Mouse (Mus musculus) retina, adult 2 months (tissue): Measurements from ENCODE around the gene Olfr736.

ENCODE experiments used
- DNase-seq: peaks from one replicate; pipeline ENCODE4 v3.0.0-alpha.2; 2012; ENCODE audit warnings: low read depth, low spot score

The Olfr736 gene

GRCm38 (mm10) chr14:50380863-50381262, at the start of gene Olfr736:
TSS of gene Olfr736 (plus strand) at chr14:50381163.
- no peak for DNase-seq

- DNase-seq = no peak
These were observed 32.2 kb upstream of the Olfr736 start, which contains the start of gene Olfr735 for GRCm38 (mm10) chr14:50348796-50349195. TSS of gene Olfr735 (minus strand) at chr14:50348872.

GRCm38 (mm10) chr14:50352438-50352837, 28.5 kb upstream of the Olfr736 start:
- no peak for DNase-seq

- no peak for DNase-seq
These were observed 24.2 kb upstream of the Olfr736 start for GRCm38 (mm10) chr14:50356725-50357124.

GRCm38 (mm10) chr14:50357593-50357992, 23.4 kb upstream of the Olfr736 start, which contains the start of gene Tlr11:
TSS of gene Tlr11 (plus strand) at chr14:50357914.
- no peak for DNase-seq

GRCm38 (mm10) chr14:50360480-50360879, 20.5 kb upstream of the Olfr736 start:
- DNase-seq = no peak

GRCm38 (mm10) chr14:50363561-50363960, 17.4 kb upstream of the Olfr736 start:
- DNase-seq = no peak

- no peak for DNase-seq
These were observed 26.3 kb downstream of the Olfr736 start, which contains the start of gene Olfr738 for GRCm38 (mm10) chr14:50407268-50407667. TSS of gene Olfr738 (plus strand) at chr14:50407568.

- no peak for DNase-seq
These were observed 37.4 kb downstream of the Olfr736 start, which contains the start of gene Olfr739 for GRCm38 (mm10) chr14:50418326-50418725. TSS of gene Olfr739 (plus strand) at chr14:50418626.
